Mouse (Mus musculus): ENCODE data around the gene Gm10160. TPM values are rescaled to one million over a fixed set of nuclear protein-coding genes. Genes with fewer than 3 reads are reported as not detected.

Gm10160 gene
- total RNA-seq, 2 experiments from 2014 or later = not detected

- DNase-seq (ENCODE audit: extremely low spot score in 1 of 2, low spot score in 1 of 2) = peak; percentile 68 to 83
These were observed 26.2 kb downstream of the Gm10160 start, which contains the start of gene Btbd1 for GRCm38 (mm10) chr7:81829379-81829894. Gene Btbd1 (minus strand): TSS chr7:81829431.

GRCm38 (mm10) chr7:81828681-81829378, 26.8 kb downstream of the Gm10160 start:
- DNase-seq (ENCODE audit: extremely low spot score in 1 of 2, low spot score in 1 of 2) = peak; percentile 34 to 59

- no peak for DNase-seq (ENCODE audit: extremely low spot score in 1 of 2, low spot score in 1 of 2)
These were observed 27.6 kb downstream of the Gm10160 start for GRCm38 (mm10) chr7:81827806-81828667.

- DNase-seq (ENCODE audit: extremely low spot score in 1 of 2, low spot score in 1 of 2) = peak in 1 of 2 experiments; percentile 19
These were observed 30.2 kb downstream of the Gm10160 start for GRCm38 (mm10) chr7:81825381-81825780.

- DNase-seq (ENCODE audit: extremely low spot score in 1 of 2, low spot score in 1 of 2) = no peak
These were observed 30.7 kb downstream of the Gm10160 start for GRCm38 (mm10) chr7:81824906-81825305.

GRCm38 (mm10) chr7:81806067-81806466, 49.5 kb downstream of the Gm10160 start:
- no peak for DNase-seq (ENCODE audit: extremely low spot score in 1 of 2, low spot score in 1 of 2)

Other genes starting within 250 kb of the Gm10160 start
- 10 to 100 TPM; 82.2 to 99.1 TPM for gene Homer2, start 148.3 kb downstream of the Gm10160 start, total RNA-seq (2021)
- gene Ramac, start 92.9 kb downstream of the Gm10160 start, total RNA-seq (2021) = 10 to 100 TPM; 66.2 to 74.1 TPM
- gene 3110040N11Rik, start 66.3 kb downstream of the Gm10160 start, total RNA-seq (2021) = 10 to 100 TPM; 30.6 to 33.1 TPM
- gene Btbd1, start 26.4 kb downstream of the Gm10160 start, total RNA-seq (2021) = 100 to 1,000 TPM; 102 to 109 TPM
- gene Tm6sf1, start 3.2 kb upstream of the Gm10160 start, total RNA-seq (2021) = 10 to 100 TPM; 13.8 to 21.6 TPM
- gene Hdgfl3, start 78.7 kb upstream of the Gm10160 start, total RNA-seq (2021) = 10 to 100 TPM; 53.3 to 59.3 TPM
- gene Bnc1, start 136.5 kb upstream of the Gm10160 start, total RNA-seq (2021) = not detected

All from layer of hippocampus, postnatal 25 days (tissue).